Mouse (Mus musculus): ENCODE measurements around the gene Slk. TPM values are rescaled to one million over a fixed set of nuclear protein-coding genes. Genes with fewer than 3 reads are reported as not detected.

Slk gene
- 21.1 and 24.5 TPM in 2 replicates for polyA plus RNA-seq (2014; fragmentation: Nextera tagmentation; extraction: Ambion mirVana)

DNA sequence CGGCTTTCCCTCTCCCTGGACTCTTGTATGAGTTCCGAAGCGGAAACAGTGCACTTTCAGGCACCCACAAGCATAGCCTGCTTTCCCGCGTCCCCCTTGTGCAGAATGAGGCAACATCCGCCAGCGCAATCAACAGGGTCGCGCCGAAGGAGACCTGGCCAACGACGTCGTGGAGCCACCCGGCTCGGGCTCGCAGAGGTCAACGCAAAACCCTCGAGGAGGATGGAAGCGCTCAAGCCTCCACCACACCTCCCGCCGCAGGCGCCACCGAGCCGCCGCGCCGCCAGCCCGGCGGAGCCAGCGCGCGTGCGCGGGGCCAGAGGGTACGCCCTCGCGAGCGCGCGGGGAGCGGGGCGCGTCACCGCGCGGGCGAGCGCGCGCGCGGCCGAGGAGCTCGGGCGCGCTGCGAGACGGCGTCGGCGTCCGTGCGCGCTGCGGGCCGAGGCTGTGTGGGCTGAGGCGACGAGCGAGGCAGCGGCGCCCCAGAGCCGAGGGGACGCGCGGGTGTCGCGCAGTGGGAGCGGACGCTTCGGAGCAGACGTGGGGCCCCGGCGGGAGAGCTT is at the start of gene Slk:
TSS of gene Slk (plus strand) at position 454 of the 563 bp plus-strand sequence.
- DNase-seq (ENCODE audit: low spot score) (peak; percentile 92), ATAC-seq (replicated peaks; ENCODE audit: low FRiP score, low TSS enrichment, low read depth) (peak; percentile 90)
- under 1% methylated on average over 83 of the region's 83 CpGs for WGBS
- H3K4me3 ChIP-seq (ENCODE audit: low read depth, low read length), result peak within 1 kb of the TSS; percentile 90
- H3K9ac ChIP-seq (ENCODE audit: low read length), result peak within 1 kb of the TSS; percentile 97
- H3K4me2 ChIP-seq (ENCODE audit: low read length), result peak within 1 kb of the TSS; percentile 85
- peak within 1 kb of the TSS; percentile 97 for H3K27ac ChIP-seq (ENCODE audit: low read depth)
- H3K27me3 ChIP-seq (replicated peaks; ENCODE audit: control insufficient read depth, insufficient read depth, low read length), result no peaks in the 10 kb centered on the region
- no peaks in the 10 kb centered on the region for H3K36me3 ChIP-seq (ENCODE audit: control insufficient read depth, insufficient read depth, low read length)
- H3K4me1 ChIP-seq (replicated peaks; ENCODE audit: control insufficient read depth, insufficient read depth, low read length), result peaks cover 16% of the 10 kb centered on the region
- H3K9me3 ChIP-seq (ENCODE audit: control insufficient read depth, low read length), result no peaks in the 10 kb centered on the region

DNA sequence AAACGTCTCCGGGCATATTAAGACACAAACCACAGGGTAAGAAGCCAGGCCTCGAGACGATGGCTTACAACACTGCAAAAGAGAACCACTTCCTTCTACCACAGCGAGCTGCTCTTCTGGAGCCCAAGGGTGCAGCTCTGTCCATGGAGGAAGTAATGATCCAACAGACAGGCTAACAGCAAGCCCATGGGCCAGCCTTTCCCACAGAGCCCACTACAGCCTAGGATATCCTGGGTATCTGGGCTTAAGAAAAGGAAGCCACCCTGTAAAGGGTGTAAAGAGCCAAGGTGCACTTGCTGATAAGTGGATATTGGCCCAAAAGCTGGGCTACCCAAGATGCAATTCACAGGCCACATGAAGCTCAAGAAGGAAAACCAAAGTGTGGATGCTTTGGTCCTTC is 48.2 kb upstream of the Slk start:
- Histone ChIP-seq H3K9ac (ENCODE audit: low read length) (no peak overlapping the region), H3K9me3 (ENCODE audit: control insufficient read depth, low read length) (0 out of 2 replicates have a peak, but pooled peaks cover 3% of the 10 kb centered on the region), H3K4me1 (replicated peaks; ENCODE audit: control insufficient read depth, insufficient read depth, low read length) (peaks cover 10% of the 10 kb centered on the region), H3K36me3 (ENCODE audit: control insufficient read depth, insufficient read depth, low read length) (peaks cover 29% of the 10 kb centered on the region), H3K27me3 (replicated peaks; ENCODE audit: control insufficient read depth, insufficient read depth, low read length) (no peaks in the 10 kb centered on the region), H3K4me3 (ENCODE audit: low read depth, low read length) (no peak overlapping the region), H3K4me2 (ENCODE audit: low read length) (no peak overlapping the region), H3K27ac (ENCODE audit: low read depth) (no peak overlapping the region)
- DNase-seq (ENCODE audit: low spot score), result no peak
- ATAC-seq (replicated peaks; ENCODE audit: low FRiP score, low TSS enrichment, low read depth), result no peak
- 93% methylated on average over 5 of the region's 5 CpGs for WGBS

DNA sequence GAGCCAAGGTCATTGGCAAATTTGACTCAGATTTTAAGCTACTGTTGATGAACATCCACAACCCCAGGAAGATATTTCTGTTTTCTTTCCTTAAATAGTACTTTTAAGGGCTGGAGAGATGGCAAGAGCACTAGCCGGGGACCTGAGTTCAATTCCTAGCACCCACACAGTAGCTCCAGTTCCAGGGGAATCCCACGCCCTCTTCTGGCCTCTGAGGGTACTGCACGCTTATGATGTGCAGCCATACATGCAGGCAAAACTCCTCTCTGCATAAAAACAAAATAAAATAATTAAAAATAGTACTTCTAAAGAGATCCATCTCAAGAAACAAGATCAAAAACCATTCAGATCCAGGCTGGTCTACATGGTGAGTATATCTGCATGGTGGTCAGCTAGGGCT is 47.0 kb upstream of the Slk start:
- Histone ChIP-seq H3K9me3 (ENCODE audit: control insufficient read depth, low read length) (0 out of 2 replicates have a peak, but pooled peaks cover 3% of the 10 kb centered on the region), H3K36me3 (ENCODE audit: control insufficient read depth, insufficient read depth, low read length) (peaks cover 25% of the 10 kb centered on the region), H3K27ac (ENCODE audit: low read depth) (no peak overlapping the region), H3K4me2 (ENCODE audit: low read length) (no peak overlapping the region), H3K27me3 (replicated peaks; ENCODE audit: control insufficient read depth, insufficient read depth, low read length) (no peaks in the 10 kb centered on the region), H3K9ac (ENCODE audit: low read length) (no peak overlapping the region), H3K4me3 (ENCODE audit: low read depth, low read length) (no peak overlapping the region), H3K4me1 (replicated peaks; ENCODE audit: control insufficient read depth, insufficient read depth, low read length) (peaks cover 15% of the 10 kb centered on the region)
- ATAC-seq (replicated peaks; ENCODE audit: low FRiP score, low TSS enrichment, low read depth) (no peak), DNase-seq (ENCODE audit: low spot score) (no peak)
- 87% methylated on average over 3 of the region's 3 CpGs for WGBS

DNA sequence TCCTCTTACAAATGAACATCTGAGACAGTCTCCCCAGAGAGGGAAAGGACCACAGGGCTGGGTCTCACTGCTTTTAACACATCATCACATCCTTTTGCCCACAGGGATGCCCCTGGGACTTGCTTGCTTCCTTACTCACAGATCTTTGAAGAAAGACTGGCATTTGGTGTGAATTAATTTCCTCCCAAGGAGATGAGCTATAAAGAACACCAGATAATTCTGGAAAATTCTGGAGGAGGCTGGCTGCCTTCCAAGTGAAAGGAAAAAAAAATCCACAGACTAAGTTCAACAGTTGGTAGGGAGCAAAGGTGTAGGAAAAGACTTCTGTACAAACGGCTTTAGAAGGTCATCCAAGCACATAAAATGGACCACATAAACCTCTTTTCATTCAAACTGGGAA is 45.3 kb upstream of the Slk start:
- 0 out of 2 replicates have a peak, but pooled peaks cover 3% of the 10 kb centered on the region for H3K9me3 ChIP-seq (ENCODE audit: control insufficient read depth, low read length)
- H3K4me3 ChIP-seq (ENCODE audit: low read depth, low read length), result no peak overlapping the region
- DNase-seq (ENCODE audit: low spot score) (no peak), ATAC-seq (replicated peaks; ENCODE audit: low FRiP score, low TSS enrichment, low read depth) (no peak)
- no peak overlapping the region for H3K27ac ChIP-seq (ENCODE audit: low read depth)
- H3K9ac ChIP-seq (ENCODE audit: low read length), result no peak overlapping the region
- H3K36me3 ChIP-seq (ENCODE audit: control insufficient read depth, insufficient read depth, low read length), result peaks cover 19% of the 10 kb centered on the region
- no peaks in the 10 kb centered on the region for H3K27me3 ChIP-seq (replicated peaks; ENCODE audit: control insufficient read depth, insufficient read depth, low read length)
- H3K4me1 ChIP-seq (replicated peaks; ENCODE audit: control insufficient read depth, insufficient read depth, low read length), result peaks cover 32% of the 10 kb centered on the region
- 56% methylated on average over 1 of the region's 1 CpGs for WGBS
- H3K4me2 ChIP-seq (ENCODE audit: low read length), result no peak overlapping the region

DNA sequence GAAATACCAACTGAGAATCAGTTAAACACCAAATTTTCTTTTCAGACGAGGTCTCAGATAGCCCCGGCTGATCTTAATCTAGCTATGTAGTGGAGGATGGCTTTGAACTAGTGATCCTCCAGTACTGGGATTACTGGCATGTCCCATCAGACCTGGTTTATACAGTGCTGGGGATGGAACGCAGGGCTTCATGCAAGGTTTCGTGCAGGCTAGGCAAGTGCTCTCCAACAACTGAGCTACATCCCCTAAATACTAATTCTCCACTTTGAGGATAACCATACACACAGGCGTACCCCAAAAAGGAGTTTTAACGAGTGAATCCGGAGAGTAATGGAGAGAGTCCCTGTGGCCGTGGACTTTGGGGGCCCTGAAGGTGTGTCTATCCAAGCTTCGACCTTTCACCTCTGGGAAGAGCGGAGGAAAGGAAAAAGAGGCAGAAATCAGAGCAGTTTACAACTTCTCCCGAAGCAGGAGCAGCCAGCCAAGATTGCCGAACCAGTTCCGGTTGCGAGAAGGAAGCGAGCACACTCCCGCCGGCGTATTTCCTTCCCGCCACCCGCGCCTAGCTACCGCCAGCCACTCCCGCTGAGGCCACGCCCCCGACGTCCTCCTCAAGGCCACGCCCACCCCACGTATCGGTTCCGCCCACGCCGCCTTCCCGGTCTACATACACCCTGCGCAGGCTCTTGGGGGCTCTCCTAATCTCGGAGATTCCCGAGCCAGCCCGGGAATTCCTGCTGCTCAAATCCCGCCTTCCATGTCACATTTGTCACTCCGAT is 42.8 kb upstream of the Slk start:
- DNase-seq (ENCODE audit: low spot score) (peak; percentile 98), ATAC-seq (replicated peaks; ENCODE audit: low FRiP score, low TSS enrichment, low read depth) (peak; percentile 93)
- Histone ChIP-seq H3K27ac (ENCODE audit: low read depth) (peak overlapping the region; percentile 92), H3K36me3 (ENCODE audit: control insufficient read depth, insufficient read depth, low read length) (peaks cover 8% of the 10 kb centered on the region; the same call in 1 of the 2 replicates), H3K4me3 (ENCODE audit: low read depth, low read length) (peak overlapping the region; percentile 63), H3K9me3 (ENCODE audit: control insufficient read depth, low read length) (0 out of 2 replicates have a peak, but pooled peaks cover 3% of the 10 kb centered on the region), H3K4me2 (ENCODE audit: low read length) (peak overlapping the region; percentile 84), H3K4me1 (replicated peaks; ENCODE audit: control insufficient read depth, insufficient read depth, low read length) (peaks cover 33% of the 10 kb centered on the region), H3K9ac (ENCODE audit: low read length) (peak overlapping the region; percentile 73), H3K27me3 (replicated peaks; ENCODE audit: control insufficient read depth, insufficient read depth, low read length) (no peaks in the 10 kb centered on the region)
- 3% methylated on average over 39 of the region's 39 CpGs for WGBS

DNA sequence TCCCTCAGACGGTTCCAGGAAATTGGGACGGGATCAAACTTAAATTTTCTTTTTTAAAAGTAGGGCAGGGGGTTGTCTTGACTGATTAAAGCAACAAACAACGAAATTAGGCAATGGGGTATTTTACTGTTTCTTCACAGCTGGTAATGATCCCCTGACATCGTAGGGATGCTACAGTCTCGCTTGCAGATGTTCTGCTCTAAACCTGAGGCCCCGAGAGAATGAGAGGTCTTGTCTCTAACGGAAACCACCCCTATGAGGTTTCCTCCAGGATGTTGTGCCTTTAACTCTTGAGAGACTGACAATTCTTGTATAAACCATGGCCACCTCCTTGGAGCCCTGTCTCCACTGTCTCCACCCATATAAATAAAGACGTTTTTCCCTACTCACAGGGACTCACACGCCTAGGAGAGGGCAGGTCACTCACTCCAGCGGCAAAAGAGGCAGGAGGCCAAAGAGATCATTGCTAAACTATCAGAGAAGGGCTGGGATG is 42.1 kb upstream of the Slk start, which contains the start of gene Stn1:
TSS of gene Stn1 (minus strand) at position 208 of the 493 bp plus-strand sequence.
- H3K27ac ChIP-seq (ENCODE audit: low read depth), result peak within 1 kb of the TSS; percentile 92
- H3K9ac ChIP-seq (ENCODE audit: low read length), result peak within 1 kb of the TSS; percentile 73
- DNase-seq (ENCODE audit: low spot score) (peak; percentile 64), ATAC-seq (replicated peaks; ENCODE audit: low FRiP score, low TSS enrichment, low read depth) (peak; percentile 11; the same call in 1 of the 2 replicates)
- peaks cover 33% of the 10 kb centered on the region for H3K4me1 ChIP-seq (replicated peaks; ENCODE audit: control insufficient read depth, insufficient read depth, low read length)
- 2% methylated on average over 10 of the region's 10 CpGs for WGBS
- peak within 1 kb of the TSS; percentile 63 for H3K4me3 ChIP-seq (ENCODE audit: low read depth, low read length)
- H3K36me3 ChIP-seq (ENCODE audit: control insufficient read depth, insufficient read depth, low read length), result peaks cover 7% of the 10 kb centered on the region; the same call in 1 of the 2 replicates
- 0 out of 2 replicates have a peak, but pooled peaks cover 2% of the 10 kb centered on the region for H3K9me3 ChIP-seq (ENCODE audit: control insufficient read depth, low read length)
- peak within 1 kb of the TSS; percentile 84 for H3K4me2 ChIP-seq (ENCODE audit: low read length)
- H3K27me3 ChIP-seq (replicated peaks; ENCODE audit: control insufficient read depth, insufficient read depth, low read length), result no peaks in the 10 kb centered on the region

DNA sequence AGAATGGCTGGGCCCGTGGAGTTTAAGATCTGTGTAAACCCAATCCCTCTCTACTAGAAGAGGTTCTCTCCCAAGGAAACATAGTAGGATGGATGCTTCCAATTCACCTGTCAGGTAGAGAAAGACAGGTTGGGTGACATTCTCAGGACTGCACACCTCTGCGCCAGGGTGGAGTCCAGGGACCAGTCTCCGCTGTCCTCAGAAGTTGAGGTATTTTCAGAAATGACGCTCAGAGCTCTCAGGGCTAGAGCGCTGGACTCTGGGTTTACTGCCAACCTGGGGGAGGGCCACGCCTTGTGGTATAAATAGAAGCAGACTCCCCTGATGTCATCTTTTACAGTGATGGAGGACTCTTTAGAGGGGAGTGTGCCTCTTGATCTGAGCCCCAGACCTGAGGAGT is 41.6 kb upstream of the Slk start:
- no peak overlapping the region; the same call in 1 of the 2 replicates for H3K9ac ChIP-seq (ENCODE audit: low read length)
- no peak; the same call in 1 of the 2 replicates for ATAC-seq (replicated peaks; ENCODE audit: low FRiP score, low TSS enrichment, low read depth)

DNA sequence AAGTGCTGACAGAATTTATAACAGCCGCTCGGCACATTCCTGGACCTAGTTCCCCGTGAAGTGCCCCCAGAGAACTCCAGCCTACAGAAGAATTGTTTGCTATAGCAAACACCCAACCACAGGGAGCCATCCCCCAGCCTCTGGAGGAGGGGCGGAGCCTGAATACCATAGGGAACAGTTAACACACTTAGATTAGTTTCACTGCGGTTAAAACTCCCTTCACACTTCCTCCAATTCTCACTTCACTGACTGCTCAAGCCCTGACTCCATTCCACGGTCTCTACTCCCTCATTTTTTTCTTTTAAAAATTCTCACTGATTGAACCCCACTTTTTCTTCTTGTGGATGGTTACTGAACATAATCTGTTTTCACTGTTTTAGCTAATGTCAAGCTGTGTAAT is 40.7 kb upstream of the Slk start:
- Histone ChIP-seq H3K9me3 (ENCODE audit: control insufficient read depth, low read length) (no peaks in the 10 kb centered on the region), H3K9ac (ENCODE audit: low read length) (no peak overlapping the region), H3K36me3 (ENCODE audit: control insufficient read depth, insufficient read depth, low read length) (no peaks in the 10 kb centered on the region), H3K4me3 (ENCODE audit: low read depth, low read length) (no peak overlapping the region), H3K4me2 (ENCODE audit: low read length) (peak overlapping the region; percentile 16; the same call in 1 of the 2 replicates), H3K27ac (ENCODE audit: low read depth) (peak overlapping the region; percentile 92), H3K4me1 (replicated peaks; ENCODE audit: control insufficient read depth, insufficient read depth, low read length) (peaks cover 33% of the 10 kb centered on the region), H3K27me3 (replicated peaks; ENCODE audit: control insufficient read depth, insufficient read depth, low read length) (no peaks in the 10 kb centered on the region)
- WGBS, result 2% methylated on average over 6 of the region's 6 CpGs
- peak; percentile 59 for DNase-seq (ENCODE audit: low spot score)
- no peak for ATAC-seq (replicated peaks; ENCODE audit: low FRiP score, low TSS enrichment, low read depth)

More for the DNA sequence above, 41.6 kb upstream of the Slk start:
- Histone ChIP-seq H3K27ac (ENCODE audit: low read depth) (peak overlapping the region; percentile 92), H3K4me1 (replicated peaks; ENCODE audit: control insufficient read depth, insufficient read depth, low read length) (peaks cover 33% of the 10 kb centered on the region), H3K4me3 (ENCODE audit: low read depth, low read length) (peak overlapping the region; percentile 63; the same call in 1 of the 2 replicates), H3K36me3 (ENCODE audit: control insufficient read depth, insufficient read depth, low read length) (peaks cover 2% of the 10 kb centered on the region; the same call in 1 of the 2 replicates), H3K27me3 (replicated peaks; ENCODE audit: control insufficient read depth, insufficient read depth, low read length) (no peaks in the 10 kb centered on the region), H3K4me2 (ENCODE audit: low read length) (peak overlapping the region; percentile 84), H3K9me3 (ENCODE audit: control insufficient read depth, low read length) (no peaks in the 10 kb centered on the region)
- peak; percentile 60 for DNase-seq (ENCODE audit: low spot score)
- WGBS, result 55% methylated on average over 6 of the region's 6 CpGs

Data from intestine, embryonic 14.5 days (tissue).